Mouse (Mus musculus) natural killer cell, adult 2 months (primary cell): ENCODE measurements around the gene Olfr1090.

Experiments
- DNase-seq, 2 experiments: peaks; one replicate each; pipeline ENCODE4 v3.0.0; 2022; ENCODE audit warnings: low spot score in 2 of 2

The Olfr1090 gene

GRCm38 (mm10) chr2:86758893-86759292, at the start of gene Olfr1090:
Olfr1090 (minus strand) TSS chr2:86758993.
- no peak for DNase-seq

GRCm38 (mm10) chr2:86782179-86782578, 23.4 kb upstream of the Olfr1090 start, which contains the start of gene Olfr1093:
Olfr1093 (plus strand) TSS chr2:86782479.
- DNase-seq: no peak

- DNase-seq: no peak
Observed at GRCm38 (mm10) chr2:86761050-86761449, 2.3 kb upstream of the Olfr1090 start.

- no peak for DNase-seq
Observed at GRCm38 (mm10) chr2:86733601-86734000, 25.2 kb downstream of the Olfr1090 start, which contains the start of gene Olfr1089. Olfr1089 (minus strand) TSS chr2:86733701.
